Mouse (Mus musculus) testis, adult 2 months (tissue): ENCODE data around the gene Ktn1.

Experiments
- CTCF ChIP-seq: fragments of 200-500 bp; IDR thresholded peaks from 2 replicates; pipeline ENCODE4 v1.5.1; 2012; ENCODE audit warnings: low read depth, mild to moderate bottlenecking, inconsistent platforms, low read length, moderate library complexity; ENCODE audit not compliant: control insufficient read depth, insufficient read depth, insufficient replicate concordance
- POLR2A ChIP-seq: fragments of 200-500 bp; IDR thresholded peaks from 2 replicates; pipeline ENCODE4 v1.6.1; 2012; ENCODE audit warnings: low read depth, mild to moderate bottlenecking, inconsistent platforms, low read length, moderate library complexity; ENCODE audit not compliant: control insufficient read depth

DNA sequence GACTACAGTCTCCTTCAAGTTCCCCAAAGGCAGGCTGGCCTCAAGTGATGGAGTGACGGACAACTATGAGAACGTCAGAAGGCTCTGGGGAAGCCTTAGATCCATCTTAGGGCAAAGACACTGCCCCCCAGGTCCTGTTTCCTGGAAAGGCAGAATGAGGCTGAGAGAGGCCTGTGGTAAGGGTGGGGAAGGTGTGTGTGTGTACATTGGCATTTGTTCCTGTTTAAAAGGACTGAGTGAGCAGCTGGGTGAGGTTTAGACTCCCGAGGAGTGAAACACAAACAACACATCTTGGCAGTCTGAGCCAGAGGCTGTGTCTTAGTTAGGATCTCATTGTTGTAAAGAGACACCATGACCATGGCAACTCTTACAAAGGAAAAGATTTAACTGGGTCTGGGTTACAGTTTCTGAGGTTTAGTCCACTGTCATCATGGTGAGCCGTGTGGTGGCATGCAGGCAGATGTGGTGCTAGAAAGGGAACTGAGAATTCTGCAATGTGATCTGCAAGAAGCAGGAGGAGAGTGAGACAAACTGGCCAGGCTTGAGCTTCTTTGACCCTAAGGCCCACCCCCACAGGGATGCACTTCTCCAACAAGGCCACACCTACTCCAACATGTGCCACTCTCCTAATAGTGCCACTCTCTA is 106.1 kb downstream of the Ktn1 start:
- TF ChIP-seq CTCF (no peak), POLR2A (no peak)
